Mouse (Mus musculus) G1E (cell line): ENCODE measurements around the gene Trpm8. TPM values are rescaled to one million over a fixed set of nuclear protein-coding genes. Genes with fewer than 3 reads are reported as not detected.

Experiments used
- ATAC-seq: 2 replicates; pipeline ENCODE4 v1.8.0; 2016; ENCODE audit warnings: mild to moderate bottlenecking; ENCODE audit not compliant: insufficient number of reproducible peaks, poor library complexity, low FRiP score, severe bottlenecking; ENCODE audit errors: extremely low read depth
- DNase-seq: peaks from one replicate; pipeline ENCODE4 v3.0.0; 2012; ENCODE audit warnings: low spot score
- H3K27me3 ChIP-seq: 2 replicates; pipeline ENCODE4 v1.6.1; 2012; ENCODE audit warnings: mild to moderate bottlenecking, low read length, inconsistent platforms; ENCODE audit not compliant: insufficient read depth
- H3K36me3 ChIP-seq: replicated peaks from 2 replicates; pipeline ENCODE3; 2012; ENCODE audit warnings: mild to moderate bottlenecking, inconsistent platforms
- H3K4me1 ChIP-seq: 2 replicates; pipeline ENCODE4 v1.6.1; 2012; ENCODE audit warnings: low read depth, low read length, inconsistent platforms, mixed read lengths; ENCODE audit not compliant: insufficient read depth
- H3K4me3 ChIP-seq: 2 replicates; pipeline ENCODE4 v1.5.1; 2012; ENCODE audit warnings: low read depth, mild to moderate bottlenecking, inconsistent platforms, low read length, moderate library complexity, mixed read lengths
- H3K9me3 ChIP-seq: replicated peaks from 2 replicates; pipeline ENCODE4 v1.6.1; 2012; ENCODE audit warnings: inconsistent platforms
- CTCF ChIP-seq: IDR thresholded peaks from 2 replicates; pipeline ENCODE4 v1.5.1; 2012; ENCODE audit warnings: low read depth, low read length, inconsistent platforms, mixed read lengths
- GATA1 ChIP-seq: IDR thresholded peaks from 2 replicates; pipeline ENCODE4 v1.6.1; 2012; ENCODE audit warnings: borderline replicate concordance, low read length, inconsistent platforms, mixed read lengths
- GATA2 ChIP-seq: IDR thresholded peaks from 2 replicates; pipeline ENCODE4 v1.6.1; 2012; ENCODE audit warnings: low read depth, low read length, inconsistent platforms, borderline replicate concordance
- POLR2AphosphoS5 ChIP-seq: IDR thresholded peaks from 2 replicates; pipeline ENCODE4 v1.6.1; 2012; ENCODE audit warnings: low read depth, low read length, inconsistent platforms; ENCODE audit not compliant: insufficient replicate concordance
- TAL1 ChIP-seq: conservative IDR thresholded peaks from 2 replicates; pipeline ENCODE4 v1.6.1; 2012; ENCODE audit warnings: low read depth, low read length, inconsistent platforms, mixed read lengths
- polyA plus RNA-seq: library from polyadenylated mRNA; stranded (reverse); fragments of >175 nt; gene quantifications from 2 replicates; pipeline ENCODE4 v1.2.3, GENCODE M21; 2012
- total RNA-seq, 2 experiments: library from RNA; stranded (forward) in 1 of 2; stranded (reverse) in 1 of 2; fragments of 200-1000 nt in 1 of 2; fragments of >200 nt in 1 of 2; fragmentation: Nextera tagmentation in 1 of 2; gene quantifications; 2 replicates each; pipeline ENCODE4 v1.2.3; 2014 to 2017

Trpm8 gene
- total and polyA plus RNA-seq, 3 experiments: not detected

DNA sequence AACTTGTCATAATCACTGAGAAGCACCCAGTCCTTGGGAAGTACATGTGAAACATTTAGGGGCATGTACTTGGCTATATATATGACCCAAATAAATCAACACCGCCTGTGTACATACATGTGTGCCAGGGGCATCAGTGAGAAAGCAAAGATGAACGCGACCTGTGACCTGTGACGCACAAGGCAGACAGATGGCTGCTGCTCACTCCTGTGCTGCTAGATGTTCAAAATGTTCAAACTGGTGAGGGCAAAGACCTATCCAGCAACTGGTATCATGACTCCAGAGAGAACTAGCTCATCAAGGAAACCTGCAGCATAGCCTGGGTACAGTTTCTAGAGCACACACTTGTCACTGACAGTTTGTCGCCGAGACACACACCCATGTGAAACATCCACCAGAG is 10.0 kb upstream of the Trpm8 start:
- Histone ChIP-seq H3K36me3 (peaks cover 97% of the 10 kb centered on the region), H3K4me1 (peaks cover 17% of the 10 kb centered on the region; the same call in 1 of the 2 replicates), H3K27me3 (no peaks in the 10 kb centered on the region), H3K9me3 (no peaks in the 10 kb centered on the region; the same call in 1 of the 2 replicates), H3K4me3 (no peak overlapping the region)
- no peak for DNase-seq
- ATAC-seq: no peak
- TF ChIP-seq GATA2: no peak
- TF ChIP-seq POLR2AphosphoS5: peak; percentile 29

DNA sequence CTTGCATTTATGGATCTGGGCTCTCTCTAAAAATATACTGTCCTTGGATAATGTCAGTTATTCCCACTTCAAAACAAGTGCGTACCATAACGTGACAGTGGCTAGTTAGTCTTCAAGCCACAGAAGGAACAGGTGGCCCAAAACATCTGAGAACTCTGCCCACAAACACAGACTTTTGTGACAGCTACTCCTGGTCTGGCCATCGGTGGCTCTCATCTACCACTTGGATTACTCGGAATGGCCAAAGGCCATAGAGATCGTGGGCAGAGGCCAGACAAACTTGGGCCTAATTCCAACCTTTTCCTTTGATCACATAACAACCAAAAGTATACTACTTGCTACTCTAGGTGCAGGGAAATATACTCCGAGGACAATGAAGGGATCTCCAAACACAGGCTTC is 9.4 kb upstream of the Trpm8 start:
- Histone ChIP-seq H3K27me3 (no peaks in the 10 kb centered on the region), H3K9me3 (no peaks in the 10 kb centered on the region; the same call in 1 of the 2 replicates), H3K36me3 (peaks cover 97% of the 10 kb centered on the region), H3K4me1 (peaks cover 12% of the 10 kb centered on the region; the same call in 1 of the 2 replicates), H3K4me3 (no peak overlapping the region)
- DNase-seq: no peak
- no peak for ATAC-seq
- TF ChIP-seq POLR2AphosphoS5: no peak; the same call in 1 of the 2 replicates
- TF ChIP-seq TAL1: no peak
- TF ChIP-seq GATA1: no peak
- TF ChIP-seq GATA2: no peak
- no peak for TF ChIP-seq CTCF

DNA sequence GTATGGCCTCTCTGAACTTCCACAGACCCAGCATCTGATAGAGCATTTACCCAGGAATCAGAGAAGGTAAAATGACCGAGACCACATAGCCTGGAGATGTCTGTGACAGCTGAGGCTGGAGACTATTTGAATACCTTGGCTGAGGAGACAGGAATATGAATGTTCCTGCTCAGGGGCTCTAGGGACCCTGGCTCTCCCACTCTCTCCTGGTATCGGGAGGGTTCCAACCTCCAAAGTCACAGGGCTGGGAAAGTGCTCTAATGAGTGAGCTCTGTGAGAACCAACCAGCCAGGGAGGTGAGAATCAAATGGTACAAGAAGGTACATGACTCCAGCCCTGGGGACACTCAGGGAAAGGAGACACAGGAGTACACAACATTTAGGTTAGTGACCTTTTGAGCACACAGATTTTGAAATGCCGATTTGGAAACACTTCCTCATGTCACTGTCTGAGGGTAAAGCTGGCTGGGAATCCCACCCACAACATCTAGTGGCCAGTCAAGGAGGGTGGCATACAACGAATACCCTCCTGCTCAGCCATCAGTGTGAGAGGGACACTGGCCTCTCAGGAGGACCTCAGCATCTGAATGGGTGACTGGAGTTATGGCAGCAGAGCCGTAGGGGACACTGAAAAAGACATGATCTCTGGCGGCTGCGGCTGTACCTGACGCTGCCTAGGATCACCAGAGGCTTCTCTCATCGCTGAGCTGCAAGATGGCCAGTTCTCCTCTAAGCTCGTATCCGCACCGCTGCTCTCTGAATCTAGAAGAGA is 7.7 kb upstream of the Trpm8 start:
- Histone ChIP-seq H3K4me1 (peaks cover 22% of the 10 kb centered on the region), H3K9me3 (no peaks in the 10 kb centered on the region; the same call in 1 of the 2 replicates), H3K36me3 (peaks cover 97% of the 10 kb centered on the region), H3K4me3 (peak overlapping the region; percentile 0; the same call in 1 of the 2 replicates), H3K27me3 (no peaks in the 10 kb centered on the region)
- no peak for DNase-seq
- TF ChIP-seq TAL1: no peak
- TF ChIP-seq POLR2AphosphoS5: no peak
- no peak for TF ChIP-seq GATA2
- no peak for TF ChIP-seq GATA1
- no peak for TF ChIP-seq CTCF
- no peak for ATAC-seq

DNA sequence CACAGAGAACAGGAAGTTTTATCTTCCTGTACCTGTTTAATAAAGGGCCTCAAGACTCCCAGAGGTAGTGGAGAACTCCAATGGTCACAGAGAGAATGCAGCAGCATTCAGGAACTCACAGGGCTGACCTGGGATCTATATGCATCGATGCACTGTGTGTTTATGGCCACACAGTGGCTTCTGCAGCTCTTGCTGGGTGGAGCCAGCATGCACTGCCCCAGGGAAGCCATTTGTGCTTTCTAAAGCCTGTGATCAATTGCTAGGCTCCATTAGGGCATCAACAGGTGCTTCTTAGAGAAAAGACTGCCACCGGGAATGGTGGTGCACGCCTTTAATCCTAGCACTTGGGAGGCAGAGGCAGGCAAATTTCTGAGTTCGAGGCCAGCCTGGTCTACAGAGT is 4.6 kb upstream of the Trpm8 start:
- no peak overlapping the region for H3K4me3 ChIP-seq
- H3K36me3 ChIP-seq: peaks cover 82% of the 10 kb centered on the region
- TF ChIP-seq TAL1: no peak
- TF ChIP-seq GATA1: no peak
- TF ChIP-seq CTCF: no peak
- TF ChIP-seq GATA2: no peak
- TF ChIP-seq POLR2AphosphoS5: no peak
- DNase-seq: no peak
- H3K9me3 ChIP-seq: no peaks in the 10 kb centered on the region; the same call in 1 of the 2 replicates
- no peaks in the 10 kb centered on the region for H3K27me3 ChIP-seq
- H3K4me1 ChIP-seq: peaks cover 41% of the 10 kb centered on the region
- ATAC-seq: no peak

DNA sequence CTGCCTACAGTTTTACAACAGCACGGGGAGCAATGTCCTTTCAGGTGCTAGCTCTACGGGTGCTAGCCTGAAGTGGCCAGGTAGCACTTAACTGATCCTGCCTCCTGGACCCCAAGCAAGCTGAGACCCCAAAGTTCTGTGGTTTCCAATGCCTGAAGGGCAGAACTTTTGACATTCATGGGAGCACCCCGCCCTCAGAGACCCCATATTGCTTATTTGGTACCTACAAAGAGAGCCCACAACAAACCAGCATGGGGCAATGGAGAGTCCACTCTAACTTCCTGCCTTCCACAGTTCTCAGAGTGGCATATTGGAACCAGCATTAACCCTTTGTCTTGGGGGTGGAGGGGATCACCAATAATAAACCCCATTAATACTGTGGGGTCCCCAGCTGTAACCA is 4.1 kb upstream of the Trpm8 start:
- no peaks in the 10 kb centered on the region for H3K27me3 ChIP-seq
- ATAC-seq: no peak
- no peak for DNase-seq
- no peaks in the 10 kb centered on the region; the same call in 1 of the 2 replicates for H3K9me3 ChIP-seq
- no peak overlapping the region for H3K4me3 ChIP-seq
- TF ChIP-seq GATA2 (no peak), CTCF (no peak), TAL1 (no peak), POLR2AphosphoS5 (no peak), GATA1 (no peak)
- H3K36me3 ChIP-seq: peaks cover 77% of the 10 kb centered on the region
- H3K4me1 ChIP-seq: peaks cover 45% of the 10 kb centered on the region

GRCm38 (mm10) chr1:88273832-88274231 is 3.6 kb upstream of the Trpm8 start:
- no peak overlapping the region for H3K4me3 ChIP-seq
- TF ChIP-seq POLR2AphosphoS5 (no peak), GATA2 (no peak), TAL1 (no peak), GATA1 (no peak), CTCF (no peak)
- H3K9me3 ChIP-seq: no peaks in the 10 kb centered on the region; the same call in 1 of the 2 replicates
- peaks cover 44% of the 10 kb centered on the region for H3K4me1 ChIP-seq
- no peak for ATAC-seq
- no peak for DNase-seq
- H3K36me3 ChIP-seq: peaks cover 72% of the 10 kb centered on the region
- H3K27me3 ChIP-seq: no peaks in the 10 kb centered on the region
